Mouse (Mus musculus): ENCODE measurements around the gene Hck.

The Hck gene

DNA sequence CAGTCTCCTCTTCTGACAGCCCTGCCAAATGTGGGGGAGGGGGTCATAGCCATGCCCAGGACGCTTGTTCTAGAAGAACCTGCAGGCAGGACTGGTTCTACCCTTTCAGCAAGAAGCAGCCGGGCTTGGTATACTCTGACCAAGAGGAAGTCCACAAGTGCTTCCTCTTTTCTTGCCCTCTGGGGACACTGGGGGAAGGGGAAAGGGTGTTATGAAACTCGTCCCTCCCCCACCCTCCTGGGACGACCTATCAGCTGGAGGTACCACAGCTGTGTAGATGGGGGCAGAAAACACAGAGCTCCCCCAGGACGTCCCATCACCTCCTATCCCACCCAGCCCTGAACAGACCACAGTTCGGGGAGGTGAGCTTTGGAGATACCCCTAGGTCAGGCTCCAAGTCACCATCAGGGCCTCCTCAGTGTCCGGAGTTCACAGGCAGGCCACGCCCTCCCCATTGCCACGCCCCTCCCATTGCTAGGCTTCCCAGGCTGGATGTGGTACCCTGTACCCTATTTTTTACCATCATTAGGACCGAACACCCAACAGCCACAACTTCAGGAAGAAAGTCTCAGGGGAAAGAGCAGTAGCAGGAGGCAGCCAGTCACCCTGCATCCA lies 17.6 kb upstream of the Hck start:
- DNase-seq (ENCODE audit: low read depth, low spot score) = no peak

DNA sequence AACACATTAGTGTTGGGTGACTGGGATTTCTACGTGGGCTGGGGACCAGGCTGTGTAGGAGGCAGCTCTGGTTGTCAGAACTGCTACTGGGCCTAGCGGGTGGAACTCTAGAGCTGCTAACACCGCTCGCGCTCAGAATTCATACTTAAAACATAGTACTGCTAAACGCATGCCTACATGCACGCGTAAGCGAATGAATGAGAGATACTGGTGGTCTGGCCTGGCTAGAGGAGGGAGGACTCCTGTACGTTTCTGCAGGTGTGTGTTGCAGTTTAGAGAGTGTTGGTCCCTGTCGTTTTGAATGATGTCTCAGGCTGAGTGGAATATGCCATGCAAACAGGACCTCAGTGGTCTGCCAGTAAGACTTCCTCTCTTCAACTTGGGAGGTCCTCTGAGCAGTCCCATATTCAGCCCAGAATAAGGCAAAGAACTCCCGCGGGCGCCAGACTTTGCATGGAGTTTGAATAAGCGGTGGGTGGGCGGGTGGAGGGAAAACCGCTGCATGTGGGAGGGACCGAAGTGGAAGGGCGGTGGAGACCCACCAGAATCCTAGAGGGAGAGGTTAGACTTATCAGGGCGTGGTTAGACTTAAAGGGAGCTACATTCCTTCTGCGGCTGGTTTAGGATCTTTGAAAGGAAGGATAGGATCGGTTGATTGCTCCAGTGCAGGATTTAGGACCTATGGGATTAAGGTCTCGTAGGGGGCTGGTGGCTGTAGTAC lies 1.1 kb upstream of the Hck start:
- no peak for DNase-seq (ENCODE audit: low read depth, low spot score)

DNA sequence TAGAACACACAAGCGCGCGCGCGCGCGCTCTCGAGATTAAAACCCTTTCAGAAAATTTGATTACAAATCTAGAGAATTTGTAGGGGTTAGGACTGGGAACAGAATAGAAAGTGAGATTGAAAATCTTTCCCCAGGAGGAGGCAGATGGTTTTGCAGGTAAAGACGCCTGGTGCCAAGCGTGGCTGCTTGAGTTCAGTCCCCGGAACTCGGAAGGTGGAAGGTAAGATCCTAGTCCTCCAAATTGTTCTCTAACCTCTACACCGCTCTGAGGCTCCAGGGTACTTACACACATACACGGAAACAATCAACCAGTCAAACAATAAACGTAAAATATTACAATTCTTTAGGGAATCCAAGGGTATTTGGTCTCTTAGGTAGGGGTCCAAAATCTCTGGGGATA lies 466 bp upstream of the Hck start:
- no peak for DNase-seq (ENCODE audit: low read depth, low spot score)

DNA sequence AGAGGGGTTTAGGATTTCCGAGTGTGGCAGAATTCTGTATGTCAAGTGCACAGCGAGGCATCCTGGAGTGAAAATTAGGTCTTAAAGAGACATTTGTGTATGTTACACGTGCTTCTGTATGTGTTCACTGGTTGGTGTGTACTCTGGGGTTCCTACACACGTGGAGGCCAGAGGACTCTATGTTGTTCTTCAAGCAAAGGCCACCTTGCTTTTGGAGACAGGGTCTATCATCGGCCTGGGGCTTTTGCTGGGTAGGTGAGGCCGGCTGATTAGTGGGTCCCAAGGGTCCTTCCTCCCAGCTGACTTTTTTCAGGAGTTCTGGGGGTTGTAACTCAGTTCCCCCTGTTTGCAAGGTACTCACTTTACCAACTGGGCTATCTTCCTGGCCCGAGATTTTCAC lies 1.3 kb downstream of the Hck start:
- DNase-seq (ENCODE audit: low read depth, low spot score) = no peak

DNA sequence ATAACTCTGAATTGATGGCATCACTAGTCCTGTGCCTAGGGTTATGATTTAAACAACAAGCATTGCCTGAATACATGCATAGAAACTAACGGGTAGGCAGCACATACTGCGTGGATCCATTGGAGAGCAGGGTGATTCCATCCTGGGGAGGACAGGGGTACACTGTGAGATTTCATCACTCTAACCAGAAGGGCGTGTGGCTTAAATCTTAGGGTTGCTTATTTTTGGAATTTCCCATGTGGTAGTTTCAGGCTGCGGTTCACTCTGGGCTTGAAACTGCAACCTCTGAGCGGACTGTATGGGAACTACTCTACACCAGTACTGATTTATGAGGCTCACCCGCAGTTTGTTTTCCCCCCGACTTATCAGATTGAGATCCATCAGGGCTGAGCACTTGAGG lies 3.0 kb downstream of the Hck start:
- no peak for DNase-seq (ENCODE audit: low read depth, low spot score)

DNA sequence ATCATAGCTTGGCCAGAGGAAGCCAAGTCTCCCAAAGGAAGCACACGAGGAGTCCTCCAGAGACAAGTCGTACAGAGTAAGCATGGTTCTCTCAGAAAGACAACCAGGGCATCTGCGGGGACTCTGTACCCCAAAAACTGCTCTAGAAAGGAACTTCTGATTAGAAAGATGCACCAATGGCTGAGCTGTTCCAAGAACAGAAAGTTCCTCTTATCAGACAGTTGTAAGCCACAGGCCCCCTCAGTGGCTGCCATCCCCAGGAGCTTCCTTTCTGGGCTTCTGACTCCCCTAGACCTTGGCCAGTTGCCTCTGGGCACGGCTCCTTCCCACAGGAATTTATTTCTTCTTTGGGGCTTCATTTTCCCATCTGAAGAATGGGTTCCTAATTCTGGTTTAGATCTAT lies 7.4 kb downstream of the Hck start:
- no peak for DNase-seq (ENCODE audit: low read depth, low spot score)

DNA sequence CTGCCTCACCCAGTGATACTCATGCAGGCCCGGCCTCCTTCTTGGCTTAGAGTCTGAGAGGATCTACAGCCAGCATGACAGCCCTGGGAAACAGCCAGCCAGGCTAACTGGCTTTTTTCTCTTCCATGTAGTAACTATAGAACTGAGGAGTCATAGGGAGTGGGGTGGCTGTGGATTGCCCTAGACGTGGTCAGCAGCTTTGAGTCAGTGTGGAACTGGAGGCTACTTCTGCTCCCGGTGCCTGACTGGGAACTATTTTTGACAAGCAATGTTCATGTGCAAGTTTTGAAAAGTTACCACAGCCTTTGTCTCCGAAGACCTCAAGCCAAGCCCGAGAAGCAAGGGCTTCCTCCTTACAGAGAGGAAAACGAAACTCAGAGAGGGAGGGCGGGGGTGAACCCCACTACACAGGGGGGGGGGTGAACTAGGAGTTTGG lies 8.8 kb downstream of the Hck start:
- DNase-seq (ENCODE audit: low read depth, low spot score) = no peak

DNA sequence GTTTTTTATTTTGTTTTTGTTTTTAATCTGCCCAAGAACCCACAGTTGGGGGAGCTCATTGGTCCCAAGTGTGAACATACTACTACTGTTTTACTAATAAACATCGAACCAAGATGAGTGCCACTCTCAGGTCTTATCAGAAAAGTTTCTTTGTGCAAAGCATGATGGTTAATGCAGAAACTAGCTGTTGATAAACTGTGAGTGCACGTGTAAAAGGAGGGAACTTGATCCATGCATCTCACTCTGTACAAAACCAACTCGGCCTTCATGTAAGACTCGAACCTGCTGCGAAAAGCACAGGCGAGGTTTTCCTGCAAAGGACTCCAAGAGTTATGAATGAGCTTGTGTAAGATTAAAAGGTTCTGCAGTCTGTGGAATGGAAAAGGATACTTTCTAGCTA lies 11.2 kb downstream of the Hck start:
- DNase-seq (ENCODE audit: low read depth, low spot score) = no peak

DNA sequence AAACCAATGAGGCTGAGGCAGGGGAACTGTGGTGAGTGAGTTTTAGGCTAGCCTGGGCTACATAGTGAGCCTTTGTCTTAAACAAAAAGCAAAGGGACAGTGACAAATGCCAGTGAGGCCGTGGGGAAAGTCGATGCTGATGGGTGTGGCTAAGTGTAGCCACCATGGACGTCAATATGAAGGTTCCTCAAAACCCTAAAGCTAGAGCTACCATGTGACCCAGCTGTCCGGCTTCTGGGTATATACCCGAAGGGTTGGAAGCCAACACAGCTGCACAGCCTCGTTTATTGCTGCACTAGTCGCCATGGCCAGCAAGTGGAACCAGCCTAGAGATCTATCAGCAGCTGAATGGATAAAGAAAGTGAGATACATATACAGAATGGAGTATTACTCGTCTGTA lies 11.9 kb downstream of the Hck start:
- DNase-seq (ENCODE audit: low read depth, low spot score) = no peak

DNA sequence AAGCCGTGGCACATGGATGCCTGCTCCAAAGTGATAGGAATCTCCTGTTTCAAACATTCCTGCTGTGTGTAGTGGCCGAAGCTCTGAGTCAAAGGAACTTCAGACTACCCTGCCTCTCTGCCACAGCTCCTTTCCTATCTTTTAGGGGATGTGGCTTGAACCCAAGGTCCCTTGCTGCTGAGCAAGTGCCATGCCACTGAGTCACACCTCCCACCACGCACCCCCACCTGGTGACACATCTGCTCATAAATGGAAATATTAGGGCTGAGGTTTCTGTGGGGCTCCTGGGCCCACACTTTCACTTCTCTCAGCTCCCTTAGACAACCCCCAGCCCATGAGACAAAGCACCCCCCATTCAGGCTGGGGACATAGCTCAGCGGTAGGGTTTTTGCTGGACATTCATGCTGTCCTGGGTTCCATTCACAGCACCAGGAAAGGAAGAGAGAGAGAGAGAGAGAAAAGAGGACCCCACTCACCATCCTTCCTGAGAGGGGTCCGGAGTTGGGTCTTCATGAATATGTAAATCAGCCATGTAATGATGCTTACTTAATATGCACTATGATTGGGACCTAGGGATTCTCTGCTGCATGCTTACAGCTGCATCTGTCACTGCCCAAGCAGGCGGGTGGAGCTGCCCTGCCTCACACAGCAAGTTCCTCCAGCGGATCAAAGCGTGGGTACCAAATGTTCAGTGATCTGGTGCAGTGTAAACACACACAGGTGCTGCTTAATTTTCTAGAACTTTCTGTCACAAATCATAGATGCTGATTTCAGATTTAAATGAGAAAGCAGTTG lies 13.8 kb downstream of the Hck start:
- DNase-seq (ENCODE audit: low read depth, low spot score) = no peak

DNA sequence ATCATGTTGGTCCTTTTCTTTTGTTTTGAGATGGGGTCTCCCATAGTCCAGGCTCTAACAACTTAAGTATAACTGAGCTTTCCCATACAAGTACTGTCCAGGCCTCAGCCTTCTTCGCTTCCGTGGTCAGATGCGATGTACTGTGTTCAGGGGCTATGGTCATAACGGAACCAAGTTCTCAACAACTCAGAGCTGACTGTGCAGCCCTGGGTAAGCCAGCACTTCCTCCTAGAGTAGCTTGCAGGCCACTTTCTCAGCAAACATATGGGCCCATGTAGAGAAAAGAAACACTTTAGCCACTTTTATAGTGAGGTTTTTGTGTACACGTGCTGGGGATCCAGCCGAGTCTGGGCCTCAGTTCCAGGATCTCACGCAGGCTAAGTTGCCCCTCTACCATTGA lies 14.4 kb downstream of the Hck start:
- no peak for DNase-seq (ENCODE audit: low read depth, low spot score)

DNA sequence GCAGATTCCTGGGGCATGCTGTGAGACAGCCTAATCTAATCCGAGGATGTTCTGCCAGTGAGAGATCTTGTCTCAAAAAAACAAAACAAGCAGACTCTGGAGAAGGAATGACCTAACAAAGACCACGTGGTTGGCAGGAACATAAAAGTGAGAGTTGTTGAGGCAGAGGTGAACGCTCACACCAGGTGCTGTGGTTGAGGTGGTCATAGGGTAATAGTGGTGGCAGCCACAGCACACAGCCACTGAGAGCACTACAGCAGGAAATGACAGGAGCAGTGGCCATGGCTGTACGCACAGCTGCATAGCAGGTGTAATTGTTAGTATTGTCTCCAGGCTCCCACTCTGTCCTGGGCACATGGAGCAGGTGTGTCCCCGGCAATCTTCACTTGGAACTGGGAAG lies 17.6 kb downstream of the Hck start:
- no peak for DNase-seq (ENCODE audit: low read depth, low spot score)

DNA sequence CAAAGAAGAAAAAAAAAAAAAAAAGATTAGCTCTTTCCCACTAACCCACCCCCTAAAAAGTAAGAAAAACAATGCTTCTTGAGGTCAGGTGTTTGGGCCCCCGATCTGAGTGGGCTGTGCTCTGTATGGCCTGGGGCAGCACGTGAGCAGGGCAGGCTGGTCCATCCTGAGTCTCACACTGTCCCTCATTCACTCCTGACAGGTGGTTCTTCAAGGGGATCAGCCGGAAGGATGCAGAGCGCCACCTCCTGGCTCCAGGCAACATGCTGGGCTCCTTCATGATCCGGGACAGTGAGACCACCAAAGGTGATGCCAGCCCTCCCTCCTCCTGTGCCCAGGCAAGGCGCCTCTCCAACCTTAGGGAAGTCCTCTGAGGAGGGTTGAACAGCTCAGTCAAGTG lies 22.8 kb downstream of the Hck start:
- no peak for DNase-seq (ENCODE audit: low read depth, low spot score)

DNA sequence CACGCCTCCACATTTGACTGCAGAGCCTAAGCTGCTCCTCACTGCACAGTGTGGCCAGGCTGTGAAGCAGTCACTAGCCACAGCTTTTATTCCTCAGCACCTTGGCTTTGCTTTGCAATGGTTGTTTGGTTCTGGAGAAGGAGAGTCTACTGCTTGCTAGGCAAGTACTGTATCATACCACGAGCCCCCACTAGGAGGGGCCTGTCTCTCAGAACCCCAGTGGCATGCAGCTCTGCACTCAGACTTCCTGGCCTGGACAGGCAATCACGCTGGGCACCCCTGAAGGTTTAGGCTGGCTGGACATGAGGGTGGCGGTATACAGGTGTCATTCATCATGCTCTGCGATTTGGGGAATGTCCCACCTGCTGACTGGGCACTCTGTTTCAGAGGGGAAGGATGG lies 26.0 kb downstream of the Hck start:
- no peak for DNase-seq (ENCODE audit: low read depth, low spot score)

DNA sequence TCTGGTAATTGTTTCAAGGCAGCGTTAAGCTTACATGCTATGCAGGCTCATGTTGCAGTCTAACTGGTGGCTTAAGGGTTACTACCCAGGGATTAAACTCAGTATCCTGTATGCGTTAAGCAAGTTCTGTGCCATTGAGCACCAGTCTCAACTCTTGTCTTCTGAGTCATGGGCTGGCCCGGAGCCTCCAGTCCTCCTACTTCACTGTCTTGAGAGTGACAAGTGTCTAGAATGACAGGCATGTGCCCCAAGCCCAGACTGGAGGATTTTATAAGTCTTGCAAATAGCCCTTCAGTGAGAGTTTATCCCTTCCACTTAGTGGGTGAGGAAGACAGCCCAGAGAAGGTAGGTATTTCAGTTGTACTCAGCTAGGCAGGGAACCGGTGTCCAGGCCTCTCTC lies 27.9 kb downstream of the Hck start:
- DNase-seq (ENCODE audit: low read depth, low spot score) = no peak

DNA sequence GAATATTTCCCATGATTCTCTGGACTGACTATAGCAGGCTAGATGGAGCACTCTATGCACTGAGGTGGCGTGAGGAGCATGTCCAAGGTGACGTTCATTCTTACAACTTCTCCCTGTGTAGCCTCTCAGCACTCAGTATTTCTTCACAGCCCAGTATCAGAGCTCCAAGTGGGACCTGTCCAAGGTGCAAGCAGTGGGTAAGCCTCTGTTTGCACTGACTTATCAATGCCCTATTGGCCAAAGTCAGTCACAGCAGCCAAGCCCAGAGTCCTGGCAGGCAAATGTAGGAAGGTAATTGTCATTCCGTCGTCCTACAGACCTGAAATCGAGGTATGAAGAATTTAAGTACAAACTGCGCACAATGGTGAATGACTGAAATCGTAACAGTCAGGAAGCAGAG lies 30.9 kb downstream of the Hck start:
- DNase-seq (ENCODE audit: low read depth, low spot score) = no peak

DNA sequence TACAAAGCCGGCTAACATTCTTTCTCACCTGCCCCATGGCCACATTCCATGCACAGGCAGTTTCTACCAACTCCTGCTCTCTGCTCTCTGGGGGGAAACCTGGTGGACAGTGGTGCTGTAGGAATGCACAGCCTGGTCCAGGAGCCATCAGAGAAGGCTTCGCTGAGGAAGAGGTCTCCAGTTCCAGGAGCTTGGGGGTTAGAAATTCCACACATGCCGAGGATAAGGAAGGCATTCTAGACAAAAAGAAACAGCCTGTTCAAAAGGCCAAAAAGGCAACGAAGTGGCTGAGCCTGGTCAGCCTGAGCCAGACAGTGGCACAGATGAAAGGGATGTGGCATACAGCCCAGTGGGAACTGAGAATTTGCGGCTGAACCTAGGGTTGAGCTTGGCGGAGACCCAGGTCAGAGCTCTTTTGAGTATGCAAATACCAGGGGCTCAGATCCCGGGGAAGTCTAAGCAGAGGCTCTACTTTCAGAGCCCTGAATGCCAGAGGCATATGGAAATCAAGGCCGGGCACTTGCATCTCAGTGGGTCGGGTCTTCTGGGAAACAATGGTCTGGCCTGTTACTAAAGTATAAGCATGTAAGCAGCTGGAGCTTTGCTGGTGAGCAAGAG lies 31.8 kb downstream of the Hck start:
- no peak for DNase-seq (ENCODE audit: low read depth, low spot score)

DNA sequence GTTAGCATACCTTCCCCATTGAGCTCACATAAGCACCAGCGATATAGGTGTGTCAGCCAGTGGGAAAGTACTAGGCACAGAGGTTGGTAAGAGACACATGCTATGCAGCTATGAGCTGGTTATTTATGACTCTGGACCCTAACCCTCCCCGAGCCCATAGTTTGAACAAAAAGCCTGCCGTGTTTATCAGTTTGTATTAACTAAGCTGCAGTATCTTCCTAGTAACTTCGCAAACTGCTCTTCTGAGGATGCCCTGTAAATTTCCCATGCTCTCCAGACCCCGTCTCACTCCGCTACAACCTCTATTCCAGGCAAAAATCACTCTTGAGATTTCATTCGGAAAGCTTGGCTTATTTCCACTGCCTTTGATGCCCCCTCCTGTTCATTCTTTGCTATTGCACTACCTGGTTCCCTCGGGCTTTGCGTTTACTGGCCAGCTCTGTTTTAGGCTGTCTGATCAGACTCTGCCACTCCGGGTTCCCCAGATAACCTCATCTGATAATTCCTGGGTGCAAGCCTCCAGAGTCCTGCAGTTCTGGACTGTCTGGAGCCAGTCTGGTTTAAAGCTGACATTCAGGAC lies 34.4 kb downstream of the Hck start:
- no peak for DNase-seq (ENCODE audit: low read depth, low spot score)

DNA sequence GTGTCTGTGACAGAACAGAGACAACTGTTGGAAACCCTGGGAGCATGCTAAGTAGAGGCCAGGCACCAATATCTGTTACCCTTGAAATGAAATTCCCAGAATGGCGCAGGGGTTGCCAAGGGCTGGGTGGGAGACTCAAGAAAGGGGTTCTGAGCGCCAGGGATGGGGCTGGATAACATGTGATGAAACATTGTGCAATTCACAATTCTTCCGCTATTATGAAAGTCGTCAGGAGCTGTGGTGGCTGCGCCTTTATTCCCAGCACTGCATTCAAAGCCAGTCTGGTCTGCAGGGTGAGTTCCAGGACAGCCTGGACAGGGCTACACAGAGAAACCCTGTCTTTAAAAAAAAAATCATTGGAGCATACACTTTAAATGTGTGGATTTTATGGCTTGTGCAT lies 37.1 kb downstream of the Hck start:
- DNase-seq (ENCODE audit: low read depth, low spot score) = no peak

DNA sequence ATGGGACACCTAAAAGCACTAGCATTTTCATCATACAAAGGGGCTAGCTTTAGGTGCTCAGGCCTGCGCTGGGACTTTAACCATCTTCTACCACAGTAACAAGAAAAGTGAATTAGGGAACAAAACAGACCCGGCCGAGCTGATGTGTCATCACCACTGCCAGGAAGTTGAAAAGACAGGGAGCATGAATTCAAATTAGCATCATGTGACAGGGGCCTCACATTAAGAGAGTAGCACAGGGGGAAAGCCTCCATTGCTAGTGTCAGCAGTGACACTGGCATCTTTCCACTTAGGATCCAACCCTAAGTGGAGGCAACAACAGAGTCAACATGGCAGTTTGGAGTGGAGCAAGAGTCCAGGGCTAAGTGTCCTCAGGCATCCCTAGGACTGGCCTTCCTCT lies 39.0 kb downstream of the Hck start:
- no peak for DNase-seq (ENCODE audit: low read depth, low spot score)

DNA sequence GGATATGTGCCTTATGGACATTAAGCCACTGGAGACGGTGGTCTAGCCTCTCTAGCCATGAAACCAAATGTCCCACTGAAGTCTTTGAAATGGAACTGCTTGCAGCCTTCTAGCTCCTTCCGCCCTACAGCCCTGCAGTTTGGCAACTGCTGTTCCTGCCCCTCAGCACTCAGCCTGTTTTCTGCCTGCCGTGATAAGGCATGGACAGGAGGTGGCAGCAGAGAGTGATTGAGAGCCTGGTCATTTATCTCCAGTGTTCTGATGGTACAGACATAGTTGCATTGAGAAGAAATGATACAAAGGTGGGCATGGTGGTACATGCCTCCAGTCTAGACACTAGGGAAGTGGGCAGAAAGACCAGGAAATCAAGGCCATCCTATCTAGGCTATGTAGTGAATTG lies 39.4 kb downstream of the Hck start:
- DNase-seq (ENCODE audit: low read depth, low spot score) = no peak

DNA sequence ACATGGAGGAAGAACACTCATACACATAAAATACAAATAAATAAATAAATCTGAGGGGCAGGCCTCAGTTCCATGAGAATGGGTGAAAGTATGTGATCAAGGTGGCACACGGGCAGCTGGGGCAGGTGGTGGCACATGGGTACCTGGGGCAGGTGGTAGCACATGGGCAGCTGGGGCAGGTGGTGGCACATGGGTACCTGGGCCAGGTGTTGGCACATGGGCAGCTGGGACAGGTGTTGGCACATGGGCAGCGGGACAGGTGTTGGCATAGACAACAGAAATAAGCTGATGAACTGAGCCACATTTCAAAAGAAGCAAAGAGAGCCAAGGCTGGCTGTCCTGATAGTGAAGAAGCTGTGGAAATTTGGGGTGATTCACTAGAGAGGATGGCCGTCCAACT lies 41.5 kb downstream of the Hck start:
- DNase-seq (ENCODE audit: low read depth, low spot score) = no peak
